Mouse (Mus musculus) cerebellum, adult 18-20 months (tissue): Measurements from ENCODE around the gene Naxd.
A peak's percentile ranks its signal among the peaks of the same experiment; 100 is the strongest.
"Not testable (repeated sequence)": the region's sequence is repeated elsewhere in the genome, so short reads cannot be mapped to it uniquely, and the experiment has no call there.

Source experiments
- DNase-seq, 2 experiments: peaks; one replicate each; pipeline ENCODE4 v3.0.0; 2021

Naxd gene

DNA sequence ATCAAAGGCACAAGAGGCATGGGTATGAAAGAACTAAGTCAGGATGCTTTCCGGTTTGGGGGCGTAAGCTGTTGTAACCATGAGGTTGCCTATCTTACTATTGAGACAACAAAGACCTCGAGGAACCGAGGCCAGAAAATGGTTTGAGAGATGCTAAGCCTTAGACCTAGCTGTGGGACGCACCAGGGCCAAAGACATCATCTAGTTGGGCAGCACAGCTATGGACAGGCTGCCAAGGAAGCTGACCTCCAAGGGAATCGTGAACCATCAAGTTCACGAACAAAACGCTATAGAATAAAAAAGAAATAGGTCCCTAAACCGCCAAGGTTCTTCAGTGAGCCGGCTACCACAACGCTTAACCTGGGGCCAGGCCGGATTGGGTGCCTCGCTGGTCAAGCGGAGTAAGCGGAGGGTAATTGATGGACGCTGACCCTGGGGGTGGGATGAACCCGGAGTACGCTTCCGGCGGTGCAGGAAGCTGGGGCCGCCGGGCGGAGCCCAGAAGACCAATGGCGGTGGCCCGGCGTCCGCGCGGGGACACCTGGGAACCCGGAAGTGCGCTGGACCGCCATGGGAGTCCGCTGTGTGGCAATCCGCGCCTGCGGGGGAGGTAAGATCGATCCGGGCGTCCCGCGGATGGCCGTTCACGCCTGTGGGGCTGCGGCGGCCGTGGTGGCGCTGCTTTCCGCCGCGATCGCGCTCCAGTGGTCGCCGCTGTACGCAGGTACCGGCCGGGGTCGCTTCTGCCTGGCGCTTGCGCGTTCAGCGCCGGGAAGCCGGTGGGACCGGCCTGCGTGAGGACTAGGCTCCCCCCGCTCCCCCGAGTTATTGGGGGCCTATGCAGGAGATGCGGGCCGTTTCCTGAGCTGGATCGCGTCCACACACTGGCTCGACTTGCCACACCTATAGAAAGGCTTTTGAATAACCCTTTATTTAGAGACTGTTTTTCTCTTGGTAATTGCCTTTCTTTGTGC, at the start of gene Naxd:
Gene Naxd, plus strand, starts transcription at position 490 of the 974 bp plus-strand sequence.
- DNase-seq, result peak; percentile 92 to 94

DNA sequence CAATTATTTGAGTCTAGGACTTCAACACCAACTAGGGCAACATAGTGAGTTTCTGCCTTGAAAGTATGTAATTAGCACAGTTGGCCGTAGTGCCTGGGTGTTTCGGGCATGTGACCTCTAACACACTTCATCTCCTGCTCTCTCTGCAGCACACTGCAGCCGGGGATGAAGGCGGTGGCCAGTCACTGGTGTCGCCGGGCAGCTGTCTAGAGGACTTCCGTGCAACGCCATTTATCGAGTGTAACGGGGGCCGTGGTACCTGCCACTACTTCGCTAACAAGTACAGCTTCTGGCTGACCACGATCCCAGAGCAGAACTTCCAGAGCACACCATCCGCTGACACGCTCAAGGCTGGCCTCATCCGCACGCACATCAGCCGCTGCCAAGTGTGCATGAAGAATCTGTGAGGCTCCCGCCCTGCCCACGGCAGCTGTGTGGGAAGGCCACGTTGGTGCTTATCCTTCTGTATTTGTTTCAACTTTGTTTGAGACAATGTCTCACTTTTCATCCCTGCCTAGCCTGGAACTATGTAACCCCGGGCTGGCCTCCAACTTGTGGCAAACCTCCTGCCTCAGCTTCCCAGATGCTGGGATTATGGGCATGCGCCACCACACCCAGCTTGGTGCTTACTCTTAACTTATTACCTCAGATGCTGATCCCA, 49.3 kb upstream of the Naxd start:
- no peak for DNase-seq

DNA sequence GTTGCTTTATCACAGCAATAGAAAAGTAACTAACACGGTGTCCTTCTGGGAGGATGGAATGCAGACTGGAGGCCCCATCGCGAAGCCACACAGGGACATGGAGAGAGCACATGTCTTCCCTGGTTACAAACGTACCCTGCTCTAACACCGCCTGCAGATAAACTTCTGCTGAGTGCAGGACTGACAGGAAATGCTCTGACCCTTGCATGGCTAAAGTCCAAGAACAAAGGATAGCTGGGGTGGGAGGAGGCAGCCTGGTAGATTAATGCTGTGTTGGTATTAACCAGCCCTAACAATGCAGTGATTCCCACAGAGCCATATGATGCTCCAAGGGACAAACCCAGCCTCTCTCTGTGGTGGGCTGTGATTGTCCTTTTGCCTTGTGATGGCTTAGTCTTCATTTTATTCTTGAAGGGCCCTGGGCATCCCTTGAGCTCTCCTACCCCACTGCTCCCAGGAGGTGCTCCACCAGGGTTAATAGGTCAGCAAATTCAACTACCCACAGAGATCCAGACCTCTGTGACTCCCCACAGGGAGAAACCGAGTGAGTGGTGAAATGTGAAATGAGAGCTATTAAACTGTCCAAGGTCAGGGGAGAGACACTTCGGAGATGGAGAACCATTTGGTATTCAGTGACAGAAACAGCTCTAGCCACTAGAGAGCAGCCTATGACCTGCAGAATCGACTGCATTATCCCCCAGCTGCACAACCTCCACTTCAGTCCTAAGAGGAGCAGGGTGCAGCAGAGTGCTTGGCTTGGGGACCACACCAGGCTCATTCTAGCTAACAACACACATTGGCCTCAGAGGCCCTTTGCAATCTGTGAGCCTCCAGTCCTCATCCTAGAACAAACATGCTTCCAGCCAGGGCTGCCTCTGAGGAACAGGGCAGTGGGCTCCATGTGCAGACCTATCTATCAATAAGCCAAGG, 46.9 kb upstream of the Naxd start:
- no peak for DNase-seq

DNA sequence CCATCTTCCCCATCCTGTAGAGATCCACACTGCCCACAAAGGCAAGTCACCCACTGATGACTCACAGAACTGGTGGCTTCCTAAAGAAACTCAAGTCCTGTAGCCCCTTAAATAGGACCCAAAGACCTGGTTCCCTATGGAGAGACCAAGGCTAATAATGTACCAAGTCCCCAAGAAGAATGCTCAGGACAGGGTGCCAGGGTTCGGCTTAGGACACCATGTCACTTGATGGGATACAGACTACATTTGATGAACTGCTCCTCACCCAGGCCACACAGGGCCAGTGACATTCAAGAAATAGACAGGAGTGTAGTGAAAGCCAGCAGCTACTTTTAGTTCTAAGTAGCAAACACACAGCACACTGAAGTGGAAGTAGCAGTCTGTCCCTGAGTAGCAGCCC, 45.2 kb upstream of the Naxd start:
- DNase-seq, result no peak

DNA sequence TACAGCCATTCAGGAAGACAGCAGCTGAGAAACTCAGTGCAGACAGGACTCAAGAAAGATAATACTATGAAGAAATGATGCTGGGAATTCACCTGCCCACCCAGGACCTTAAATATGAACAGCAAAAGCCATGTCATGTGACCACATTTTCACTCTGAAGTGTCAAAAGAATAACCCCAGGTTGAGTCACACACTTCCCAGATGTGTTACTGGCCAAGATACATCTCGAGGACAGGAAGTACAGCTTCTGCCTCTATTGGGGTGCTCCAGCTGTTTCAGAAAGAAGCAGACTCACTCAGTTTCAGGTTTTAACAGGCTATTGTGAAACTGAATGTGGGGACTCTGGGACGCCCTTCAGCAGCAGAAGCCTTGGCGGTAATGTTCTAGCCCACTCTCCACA, 44.7 kb upstream of the Naxd start:
- DNase-seq, result no peak

DNA sequence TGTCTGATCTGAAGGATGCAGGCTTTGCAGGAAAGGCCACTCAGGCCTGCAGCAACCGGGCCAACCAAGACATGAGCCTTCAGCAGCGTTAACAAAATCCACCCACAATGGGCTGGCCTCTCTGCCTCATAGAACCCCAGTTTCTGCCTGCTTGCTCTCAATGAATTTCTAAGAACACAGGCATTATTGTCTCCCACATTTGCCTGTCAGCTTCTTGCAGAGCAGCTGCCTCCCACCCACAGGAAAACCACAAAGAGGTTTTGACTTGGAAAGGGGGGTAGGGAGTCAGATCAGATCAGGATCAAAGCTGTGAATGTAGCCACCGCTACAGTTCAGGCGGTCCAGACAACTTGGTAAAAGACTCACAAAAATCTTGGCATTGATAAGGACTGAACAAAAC, 44.3 kb upstream of the Naxd start:
- no peak for DNase-seq

DNA sequence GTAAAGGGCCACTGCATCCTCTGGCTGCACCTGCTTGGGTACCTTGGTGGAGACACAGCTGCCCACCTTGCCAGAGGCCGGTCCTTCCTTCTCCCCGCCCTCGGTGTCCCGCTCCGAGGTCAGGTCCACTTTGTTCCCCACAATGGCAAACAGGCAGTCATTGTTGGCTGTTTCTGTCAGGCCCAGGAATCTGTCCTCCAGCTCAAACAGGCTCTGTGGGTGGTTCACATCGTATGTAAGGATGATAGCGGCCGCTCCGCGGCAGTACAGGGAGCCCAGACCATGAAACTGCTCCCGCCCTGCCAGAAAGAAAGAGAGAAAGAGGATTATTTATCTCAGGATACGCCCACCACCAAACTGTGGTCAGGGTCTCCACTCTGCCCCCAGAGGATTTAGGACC, 43.1 kb upstream of the Naxd start:
- DNase-seq, result no peak

DNA sequence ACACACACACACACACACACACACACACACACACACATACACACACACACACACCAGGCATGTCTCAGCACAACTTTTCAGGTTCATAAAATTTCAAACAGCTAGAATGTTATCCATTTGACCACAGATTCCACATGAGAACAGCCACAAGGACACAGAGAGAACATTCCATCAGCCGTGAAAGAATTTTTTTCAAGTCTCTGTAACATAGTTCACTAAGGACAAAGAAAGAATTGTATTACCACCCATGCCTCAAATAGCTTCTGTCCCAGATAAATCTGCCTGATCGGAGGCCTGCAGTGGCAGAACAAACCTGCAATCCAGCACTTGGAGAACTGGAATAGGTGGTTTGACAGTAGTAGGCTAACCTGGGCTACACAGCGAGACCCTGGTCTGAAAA, 40.0 kb upstream of the Naxd start:
- no peak for DNase-seq

DNA sequence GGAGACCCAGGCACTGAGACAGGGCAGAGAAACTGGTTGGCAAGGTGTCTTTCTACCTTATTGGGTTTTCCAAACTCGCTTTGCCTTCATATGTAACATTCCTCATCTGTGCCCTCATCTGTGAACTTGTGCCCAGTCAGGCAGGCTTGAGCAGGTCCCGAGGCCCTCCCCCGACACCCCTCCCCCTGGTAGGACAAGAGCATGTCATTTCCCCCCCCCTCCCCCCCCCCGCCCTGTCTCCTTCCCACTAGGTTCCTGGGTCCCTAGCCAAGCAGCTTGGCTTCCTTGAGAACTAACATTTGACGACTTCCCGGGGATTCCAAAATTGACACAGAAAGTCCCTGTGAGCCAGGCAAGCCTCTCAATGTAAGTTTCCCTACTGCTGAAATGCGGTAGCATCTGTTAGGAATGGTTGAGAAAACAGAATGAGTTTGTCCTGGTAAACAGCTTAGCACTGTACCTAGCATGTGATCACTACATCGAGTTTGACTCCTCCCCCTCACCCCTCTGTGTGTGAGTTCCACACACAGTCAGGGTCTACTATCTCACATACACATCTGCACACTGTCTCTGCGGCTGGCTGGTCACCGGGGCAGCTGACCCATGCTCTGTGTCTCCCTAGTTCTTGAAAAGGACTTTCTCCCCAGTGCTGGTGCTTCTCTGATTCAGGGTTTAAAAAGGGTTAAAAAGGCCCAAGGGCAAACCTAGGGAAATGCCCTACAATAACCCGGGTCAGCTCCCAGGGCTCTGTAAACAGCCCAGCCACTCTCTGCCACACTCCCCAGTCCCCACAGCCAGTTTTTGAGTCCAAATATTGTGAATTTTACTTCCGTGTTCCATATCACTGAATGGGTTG, 39.1 kb upstream of the Naxd start:
- DNase-seq, result no peak

DNA sequence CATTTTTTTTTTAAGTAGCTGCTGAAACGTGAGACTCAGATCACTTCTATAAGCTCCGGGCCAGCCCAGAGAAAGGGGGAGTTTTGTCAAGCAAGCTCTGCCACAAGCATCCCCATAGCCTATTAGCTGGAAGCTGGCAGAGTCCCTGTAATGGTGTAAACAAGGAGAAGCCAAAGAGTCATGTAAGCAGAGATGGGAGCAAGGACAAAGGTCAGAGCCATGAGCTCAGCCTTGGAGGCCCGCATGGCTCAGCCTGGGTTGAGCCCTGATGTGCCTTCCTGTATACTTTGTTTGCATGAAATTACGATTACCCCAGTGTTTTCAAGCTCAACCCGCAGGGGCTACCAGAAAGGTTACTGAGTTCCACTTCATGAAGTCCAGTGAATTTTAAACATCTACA, 38.3 kb upstream of the Naxd start:
- DNase-seq, result no peak

DNA sequence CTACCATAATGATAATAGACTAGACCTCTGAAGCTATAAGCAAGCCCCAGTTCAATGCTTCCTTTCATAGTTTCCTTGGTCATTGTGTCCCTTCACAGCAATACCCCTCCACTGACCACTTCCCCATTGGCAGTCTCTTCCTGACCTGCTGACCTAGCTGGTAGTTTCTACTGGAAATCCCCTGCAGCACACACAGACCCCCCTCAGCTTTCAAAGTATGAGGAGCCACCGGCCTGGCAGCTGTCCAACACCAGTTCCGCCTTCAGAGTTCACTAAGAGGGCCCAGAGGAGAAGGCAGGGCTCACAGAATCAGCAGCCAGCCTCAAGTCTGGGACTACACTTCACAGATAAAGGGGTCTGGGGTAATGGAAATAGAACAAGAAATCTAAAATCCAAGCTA, 36.4 kb upstream of the Naxd start:
- DNase-seq, result no peak

DNA sequence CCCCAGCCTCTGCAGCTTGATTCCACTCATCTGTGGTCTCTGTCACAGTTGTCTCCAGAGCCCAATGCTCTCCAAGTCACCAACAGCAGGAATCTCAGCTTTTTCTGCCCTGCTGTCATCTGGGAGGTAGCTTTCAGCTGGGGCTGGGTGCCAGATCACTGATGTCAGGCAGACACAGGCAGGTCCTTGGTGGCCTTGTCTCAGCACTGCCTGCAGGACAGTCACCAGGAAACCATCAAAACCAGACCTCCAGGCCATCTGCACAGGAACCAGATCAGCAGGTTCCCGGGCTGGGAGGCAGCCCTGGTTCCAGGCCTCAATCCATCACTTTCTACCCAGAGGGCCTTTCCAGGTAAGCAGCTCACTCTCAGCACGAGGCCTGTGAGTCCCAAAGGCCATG, 35.5 kb upstream of the Naxd start:
- peak; percentile 69 to 71 for DNase-seq

DNA sequence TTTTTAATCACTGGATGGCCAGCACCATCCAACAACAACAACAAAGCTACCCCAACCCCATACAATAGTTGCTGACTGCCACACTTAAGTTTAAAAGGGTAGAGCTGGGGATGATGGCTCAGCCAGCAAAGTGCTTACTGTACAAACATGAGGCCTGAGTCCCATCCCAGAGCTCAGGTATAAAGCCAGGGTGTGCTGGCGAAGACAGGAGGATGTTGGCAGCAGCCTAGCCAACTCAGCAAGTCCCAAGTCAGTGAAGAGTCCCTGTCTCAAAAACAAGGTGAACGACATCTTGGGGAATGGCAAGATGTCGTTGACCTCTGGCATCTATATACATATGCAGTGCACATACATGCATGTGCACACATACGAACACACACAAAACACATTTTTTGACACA, 34.7 kb upstream of the Naxd start:
- DNase-seq, result no peak

DNA sequence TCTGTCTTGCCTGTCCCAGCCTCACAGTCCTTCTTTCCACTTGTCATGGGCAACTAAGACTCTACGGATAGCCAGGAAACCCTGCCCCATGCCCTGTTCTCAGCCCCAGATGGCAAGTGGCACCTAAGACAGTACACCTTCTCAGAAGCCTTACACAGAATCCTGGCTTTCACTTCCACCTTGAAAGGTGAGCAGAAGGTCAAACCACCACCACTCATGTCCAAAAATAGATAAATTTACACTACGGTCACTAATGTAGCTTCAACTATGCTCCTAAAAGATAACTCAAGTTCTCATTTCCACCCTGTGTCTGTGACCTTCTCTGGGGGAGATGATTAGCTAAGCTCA, 33.8 kb upstream of the Naxd start:
- DNase-seq, result no peak

DNA sequence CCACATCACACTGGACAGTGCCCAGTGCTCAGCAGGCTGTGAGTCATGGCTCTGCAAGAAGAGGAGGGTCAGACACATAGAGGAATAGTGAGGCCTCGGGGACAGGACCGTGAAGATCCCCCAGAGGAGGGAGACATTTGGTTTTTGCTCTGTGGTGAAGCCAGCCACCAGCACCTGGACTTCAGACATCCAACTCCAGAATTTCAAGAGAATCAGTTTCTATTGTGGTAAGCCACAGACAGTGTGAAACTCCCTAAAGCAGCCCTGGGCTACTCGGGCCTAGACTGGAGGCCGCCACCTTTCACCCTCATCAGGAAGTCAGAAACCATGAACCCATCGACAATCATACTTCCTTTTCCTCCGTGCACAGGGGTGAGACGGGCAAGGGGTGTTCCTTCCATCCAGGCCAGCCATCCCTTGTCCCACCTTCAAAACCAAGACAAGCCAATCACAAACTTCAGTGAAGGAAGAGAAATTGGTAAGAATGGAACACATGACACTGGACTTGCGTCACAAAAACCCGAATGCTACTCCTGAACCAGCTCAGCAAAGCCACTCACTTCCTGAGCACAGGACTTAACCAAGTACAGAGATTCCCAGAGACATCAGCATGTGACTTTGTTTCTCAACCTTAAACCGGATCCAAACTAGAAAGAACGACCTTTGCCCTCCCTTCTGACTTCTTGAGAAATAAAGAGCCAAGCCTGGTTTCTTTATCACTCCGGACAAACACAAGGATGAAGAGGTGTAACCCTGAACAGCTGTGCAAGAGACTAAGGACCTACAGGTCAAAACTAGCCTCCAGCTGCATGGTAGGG, 33.2 kb upstream of the Naxd start:
- no peak for DNase-seq

DNA sequence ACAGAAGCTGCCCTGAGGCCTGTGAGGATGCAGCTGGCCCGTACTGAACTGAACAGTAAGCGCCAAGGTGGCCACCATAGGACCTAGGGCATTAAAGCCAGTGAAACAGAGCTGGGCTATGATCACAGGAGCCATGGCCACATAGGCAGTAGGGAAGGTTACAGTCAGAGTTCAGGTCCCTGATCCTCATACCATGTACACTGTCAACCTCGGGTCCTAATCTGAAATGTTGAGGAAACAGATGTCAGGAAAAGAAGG, 32.7 kb upstream of the Naxd start:
- no peak for DNase-seq

DNA sequence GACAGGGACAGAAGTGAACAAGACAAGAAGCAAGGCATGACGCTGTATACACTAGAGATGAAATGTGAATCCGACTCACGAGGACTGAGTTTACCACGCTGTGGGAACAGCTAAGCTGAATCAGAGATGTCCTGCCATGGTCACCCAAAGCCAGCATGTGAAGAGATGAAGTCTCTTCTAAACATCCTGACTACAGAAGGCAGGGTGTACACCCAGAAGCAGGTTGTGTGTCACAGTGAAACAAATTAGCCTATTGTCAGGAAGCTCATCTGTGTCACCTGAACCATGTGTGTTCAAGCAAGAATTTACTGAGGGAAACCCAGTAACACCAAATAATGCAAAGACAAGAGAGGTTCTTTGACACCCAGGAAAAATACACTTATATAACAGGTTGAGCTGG, 31.7 kb upstream of the Naxd start:
- DNase-seq, result no peak

DNA sequence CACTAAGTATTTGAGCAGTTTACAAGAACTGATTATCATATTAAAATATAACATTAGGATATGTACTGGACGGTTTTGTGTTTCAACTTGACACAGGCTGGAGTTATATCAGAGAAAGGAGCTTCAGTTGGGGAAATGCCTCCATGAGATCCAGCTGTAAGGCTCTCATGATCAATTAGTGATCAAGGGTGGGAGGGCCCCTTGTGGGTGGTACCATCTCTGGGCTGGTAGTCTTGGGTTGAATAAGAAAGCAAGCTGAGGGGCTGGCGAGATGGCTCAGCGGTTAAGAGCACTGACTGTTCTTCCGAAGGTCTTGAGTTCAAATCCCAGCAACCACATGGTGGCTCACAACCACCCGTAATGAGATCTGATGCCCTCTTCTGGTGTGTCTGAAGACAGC, 30.8 kb upstream of the Naxd start:
- DNase-seq, result not testable (repeated sequence)

DNA sequence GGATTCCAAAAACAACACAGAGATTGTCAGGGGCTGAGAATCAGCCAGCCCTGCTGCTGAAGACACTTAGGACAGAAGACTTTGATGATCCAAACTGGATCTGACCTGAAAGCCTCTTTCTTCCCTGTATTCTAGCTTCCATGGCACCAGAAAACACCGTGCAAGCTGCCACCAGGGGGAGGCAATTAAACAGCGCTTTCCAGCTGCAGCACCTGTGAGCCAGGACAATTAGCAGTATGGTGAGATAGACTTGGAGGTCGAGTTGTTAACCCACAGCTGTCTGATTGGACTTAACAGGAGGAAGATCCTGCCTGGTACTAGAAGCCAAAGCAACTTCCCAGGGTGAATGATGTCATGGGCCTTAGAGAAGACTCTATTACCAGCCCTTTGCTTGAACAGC, 28.2 kb upstream of the Naxd start:
- DNase-seq, result no peak

DNA sequence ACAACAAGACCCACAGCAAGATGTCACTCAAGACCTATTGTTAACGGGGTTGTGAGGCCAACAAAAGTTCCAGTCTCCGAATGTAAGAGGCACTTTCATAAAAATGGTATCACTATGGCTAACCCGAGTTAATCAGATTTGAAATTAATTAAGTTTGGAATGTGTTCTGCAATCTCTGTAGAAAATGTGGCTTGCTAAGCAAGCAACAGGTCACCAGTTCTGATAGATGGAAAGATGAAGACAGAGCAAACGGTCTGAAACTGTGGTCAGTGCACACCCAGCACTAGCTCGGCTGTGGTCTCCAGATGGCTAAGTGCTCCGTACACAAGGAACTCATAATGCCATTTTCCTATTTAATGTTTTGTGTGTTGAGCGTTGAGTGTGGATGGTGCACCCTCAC, 26.6 kb upstream of the Naxd start:
- no peak for DNase-seq

DNA sequence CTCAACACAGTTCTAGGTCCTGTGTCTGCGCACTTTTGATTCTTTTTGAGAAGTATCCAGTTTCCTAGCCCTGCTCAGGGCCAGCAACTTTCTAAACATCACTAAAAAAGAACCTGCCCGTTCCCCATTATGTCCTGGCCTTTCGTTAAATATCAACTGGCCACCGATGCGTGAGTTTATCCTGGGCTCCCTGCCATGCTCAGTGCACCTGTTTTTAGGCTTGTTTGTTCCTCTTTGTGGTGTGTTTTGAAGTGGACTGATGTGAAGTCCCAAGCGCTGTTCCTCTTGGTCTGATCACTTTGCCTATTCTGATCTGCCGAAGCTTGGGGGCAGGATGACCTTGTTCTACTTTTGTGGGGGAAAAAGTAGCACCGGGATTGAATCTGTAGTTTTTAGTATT, 26.0 kb upstream of the Naxd start:
- no peak for DNase-seq

DNA sequence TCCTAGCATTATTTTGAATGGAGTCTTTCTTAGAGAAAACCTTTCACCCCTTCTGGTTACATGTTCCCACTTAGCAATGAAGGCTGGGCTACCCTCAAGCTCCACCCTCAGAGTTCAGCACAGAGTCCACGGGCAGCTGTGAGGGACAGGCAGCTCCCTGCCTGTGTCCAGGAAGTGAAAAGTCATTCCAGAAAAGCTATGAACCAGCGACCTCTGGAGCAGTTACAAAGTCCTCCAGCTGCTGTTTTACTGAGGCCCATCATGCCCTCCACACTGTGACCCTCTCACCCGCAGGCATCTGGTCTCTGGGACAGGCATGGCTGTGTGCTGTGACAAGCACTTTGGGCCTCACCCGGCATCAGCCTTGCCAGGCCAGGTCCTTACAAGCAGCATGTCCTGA, 24.2 kb upstream of the Naxd start:
- no peak for DNase-seq
